Mouse (Mus musculus) liver, adult 2 months (tissue): ENCODE measurements around the gene Nid2. TPM values are rescaled to one million over a fixed set of nuclear protein-coding genes. Genes with fewer than 3 reads are reported as not detected.

Source experiments
- DNase-seq: peaks from one replicate; pipeline ENCODE4 v3.0.0-alpha.2; 2011; ENCODE audit warnings: low read depth, low spot score; ENCODE audit errors: extremely low read depth
- H3K27ac ChIP-seq: fragments of 200-500 bp; replicated peaks from 2 replicates; pipeline ENCODE4 v1.5.1; 2012; ENCODE audit warnings: low read depth, mild to moderate bottlenecking, control low read depth, inconsistent platforms, low read length; ENCODE audit not compliant: insufficient read depth
- H3K27me3 ChIP-seq: fragments of 200-500 bp; 2 replicates; pipeline ENCODE4 v1.6.1; 2012; ENCODE audit warnings: mild to moderate bottlenecking, moderate library complexity, low read length, inconsistent platforms; ENCODE audit not compliant: control insufficient read depth, insufficient read depth
- H3K36me3 ChIP-seq: fragments of 200-500 bp; 2 replicates; pipeline ENCODE4 v1.6.1; 2012; ENCODE audit warnings: low read length, inconsistent platforms; ENCODE audit not compliant: control insufficient read depth, insufficient read depth
- H3K4me1 ChIP-seq: fragments of 200-500 bp; 2 replicates; pipeline ENCODE4 v1.6.1; 2011; ENCODE audit warnings: low read length; ENCODE audit not compliant: control insufficient read depth, insufficient read depth
- H3K4me3 ChIP-seq: fragments of 200-500 bp; 2 replicates; pipeline ENCODE4 v1.5.1; 2011; ENCODE audit warnings: low read depth, mild to moderate bottlenecking, control low read depth, low read length, moderate library complexity; ENCODE audit not compliant: insufficient read depth
- H3K79me2 ChIP-seq: fragments of 200-500 bp; 2 replicates; pipeline ENCODE4 v1.6.1; 2012; ENCODE audit warnings: inconsistent platforms, mild to moderate bottlenecking, low read length, moderate library complexity; ENCODE audit not compliant: control insufficient read depth, insufficient read depth
- H3K9ac ChIP-seq: fragments of 200-500 bp; 2 replicates; pipeline ENCODE4 v1.6.1; 2012; ENCODE audit warnings: low read depth, mild to moderate bottlenecking, control low read depth, inconsistent platforms, low read length
- CTCF ChIP-seq: fragments of 200-500 bp; IDR thresholded peaks from 2 replicates; pipeline ENCODE4 v1.5.1; 2011; ENCODE audit warnings: low read depth, low read length, control low read depth
- POLR2A ChIP-seq: fragments of 200-500 bp; IDR thresholded peaks from 2 replicates; pipeline ENCODE4 v1.6.1; 2011; ENCODE audit warnings: low read length, control low read depth; ENCODE audit not compliant: insufficient read depth; ENCODE audit errors: extremely low read depth
- WGBS: fragments of 180-500 bp; shearing (Covaris S2); methylation state at CpG from one replicate; pipeline ENCODE4 v1.1.7; 2018; 5-methylcytosine and 5-hydroxymethylcytosine counted together
- polyA plus RNA-seq: library from polyadenylated mRNA; depleted of rRNA; stranded (reverse); fragments of >200 nt; gene quantifications from 2 replicates; pipeline ENCODE4 v1.2.3, GENCODE M21; 2012
- total RNA-seq: library from RNA; depleted of rRNA; stranded (reverse); fragments of >200 nt; gene quantifications from 2 replicates; pipeline ENCODE4 v1.2.3, GENCODE M21; 2014

Gene Nid2
- total and polyA plus RNA-seq, 2 experiments: 2.3 to 6.0 TPM

DNA sequence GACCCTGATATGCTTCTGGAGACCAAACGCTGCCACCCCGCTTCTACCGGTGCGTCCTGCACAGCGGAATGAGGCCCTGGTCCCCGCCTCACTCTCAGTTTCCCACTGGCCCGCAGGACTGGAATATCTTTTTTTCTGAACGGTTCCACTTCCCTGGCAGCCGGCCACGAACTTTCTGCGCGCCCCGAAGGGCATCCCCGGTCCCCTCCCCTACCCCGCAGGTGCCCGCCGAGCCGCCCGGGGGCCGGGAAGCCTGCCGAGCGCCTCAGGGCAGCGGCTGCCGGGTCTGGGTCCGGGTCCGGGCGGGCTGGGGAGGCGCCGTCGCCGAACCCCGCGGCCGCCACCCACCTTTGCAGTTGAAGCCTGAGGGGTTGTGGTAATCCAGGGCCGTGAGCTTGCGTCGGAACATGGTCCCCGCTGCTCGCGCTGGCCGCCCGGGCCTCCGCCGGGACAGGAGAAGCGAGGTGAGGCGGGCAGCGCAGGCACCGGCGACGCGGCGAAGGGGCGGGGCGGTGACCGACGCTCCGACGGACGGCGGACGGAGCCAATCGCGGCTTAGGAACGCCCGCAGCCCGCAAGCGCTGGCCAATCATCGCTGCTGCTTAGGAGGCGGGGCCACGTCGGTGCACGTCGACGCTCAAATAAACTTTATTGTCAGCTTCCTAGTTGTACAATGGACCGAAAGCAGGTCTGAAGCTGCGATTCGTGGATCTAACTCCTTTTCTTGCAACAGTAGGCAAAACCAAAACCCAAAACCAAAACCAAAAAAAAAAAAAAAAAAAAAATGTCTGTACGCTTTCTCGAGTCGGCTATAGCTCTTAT is 72.5 kb downstream of the Nid2 start, which contains the start of gene Rtraf:
Gene Rtraf, minus strand, starts transcription at position 504 of the 822 bp plus-strand sequence.
- peak within 1 kb of the TSS; percentile 87 for H3K9ac ChIP-seq

GRCm38 (mm10) chr14:19825481-19825880 is 74.4 kb downstream of the Nid2 start:
- no peak for TF ChIP-seq CTCF
- TF ChIP-seq POLR2A: no peak
- Histone ChIP-seq H3K27me3 (no peaks in the 10 kb centered on the region), H3K36me3 (peaks cover 4% of the 10 kb centered on the region), H3K4me3 (no peak overlapping the region), H3K4me1 (0 out of 2 replicates have a peak, but pooled peaks cover 2% of the 10 kb centered on the region), H3K79me2 (peaks cover 4% of the 10 kb centered on the region; the same call in 1 of the 2 replicates), H3K27ac (no peak overlapping the region), H3K9ac (no peak overlapping the region)
- WGBS: 85% methylated on average over 11 of the region's 11 CpGs
- DNase-seq: no peak

More for the DNA sequence above, 72.5 kb downstream of the Nid2 start, which contains the start of gene Rtraf:
- TF ChIP-seq POLR2A (no peak), CTCF (no peak)
- Histone ChIP-seq H3K27me3 (no peaks in the 10 kb centered on the region), H3K4me1 (0 out of 2 replicates have a peak, but pooled peaks cover 2% of the 10 kb centered on the region), H3K27ac (peak within 1 kb of the TSS; percentile 66), H3K36me3 (peaks cover 12% of the 10 kb centered on the region), H3K79me2 (peaks cover 4% of the 10 kb centered on the region; the same call in 1 of the 2 replicates), H3K4me3 (peak within 1 kb of the TSS; percentile 79)
- peak; percentile 91 for DNase-seq
- under 1% methylated on average over 80 of the region's 80 CpGs for WGBS

GRCm38 (mm10) chr14:19836289-19836688 is 85.2 kb downstream of the Nid2 start:
- H3K79me2 ChIP-seq: no peaks in the 10 kb centered on the region
- DNase-seq: no peak
- no peak overlapping the region for H3K27ac ChIP-seq
- no peak for TF ChIP-seq CTCF
- TF ChIP-seq POLR2A: no peak
- peaks cover 2% of the 10 kb centered on the region; the same call in 1 of the 2 replicates for H3K4me1 ChIP-seq
- H3K9ac ChIP-seq: no peak overlapping the region
- H3K27me3 ChIP-seq: no peaks in the 10 kb centered on the region
- no peaks in the 10 kb centered on the region for H3K36me3 ChIP-seq
- WGBS: 72% methylated on average over 3 of the region's 3 CpGs
- H3K4me3 ChIP-seq: no peak overlapping the region

- H3K27me3 ChIP-seq: no peaks in the 10 kb centered on the region
- H3K36me3 ChIP-seq: no peaks in the 10 kb centered on the region
- 0 out of 2 replicates have a peak, but pooled peaks have one; percentile 30 for TF ChIP-seq CTCF
- TF ChIP-seq POLR2A: no peak
- peaks cover 2% of the 10 kb centered on the region; the same call in 1 of the 2 replicates for H3K4me1 ChIP-seq
- 21% methylated on average over 15 of the region's 15 CpGs for WGBS
- peak overlapping the region; percentile 66 for H3K9ac ChIP-seq
- DNase-seq: peak; percentile 67
- H3K27ac ChIP-seq: no peak overlapping the region
- H3K79me2 ChIP-seq: no peaks in the 10 kb centered on the region
- H3K4me3 ChIP-seq: peak overlapping the region; percentile 41
Measured at GRCm38 (mm10) chr14:19839600-19840332, 88.7 kb downstream of the Nid2 start.

- no peak for TF ChIP-seq POLR2A
- no peak for TF ChIP-seq CTCF
- H3K27ac ChIP-seq: no peak overlapping the region
- no peaks in the 10 kb centered on the region for H3K79me2 ChIP-seq
- no peak for DNase-seq
- no peaks in the 10 kb centered on the region for H3K27me3 ChIP-seq
- no peaks in the 10 kb centered on the region for H3K4me1 ChIP-seq
- no peak overlapping the region for H3K9ac ChIP-seq
- H3K36me3 ChIP-seq: no peaks in the 10 kb centered on the region
- no peak overlapping the region for H3K4me3 ChIP-seq
- WGBS: 77% methylated on average over 3 of the region's 3 CpGs
Measured at GRCm38 (mm10) chr14:19853471-19853870, 102.4 kb downstream of the Nid2 start.
